Mouse (Mus musculus): Measurements from ENCODE around the gene Kansl2. TPM values are rescaled to one million over a fixed set of nuclear protein-coding genes. Genes with fewer than 3 reads are reported as not detected.

Gene Kansl2
- total RNA-seq, 2 experiments from 2014 or later: 59.5 to 59.7 TPM

DNA sequence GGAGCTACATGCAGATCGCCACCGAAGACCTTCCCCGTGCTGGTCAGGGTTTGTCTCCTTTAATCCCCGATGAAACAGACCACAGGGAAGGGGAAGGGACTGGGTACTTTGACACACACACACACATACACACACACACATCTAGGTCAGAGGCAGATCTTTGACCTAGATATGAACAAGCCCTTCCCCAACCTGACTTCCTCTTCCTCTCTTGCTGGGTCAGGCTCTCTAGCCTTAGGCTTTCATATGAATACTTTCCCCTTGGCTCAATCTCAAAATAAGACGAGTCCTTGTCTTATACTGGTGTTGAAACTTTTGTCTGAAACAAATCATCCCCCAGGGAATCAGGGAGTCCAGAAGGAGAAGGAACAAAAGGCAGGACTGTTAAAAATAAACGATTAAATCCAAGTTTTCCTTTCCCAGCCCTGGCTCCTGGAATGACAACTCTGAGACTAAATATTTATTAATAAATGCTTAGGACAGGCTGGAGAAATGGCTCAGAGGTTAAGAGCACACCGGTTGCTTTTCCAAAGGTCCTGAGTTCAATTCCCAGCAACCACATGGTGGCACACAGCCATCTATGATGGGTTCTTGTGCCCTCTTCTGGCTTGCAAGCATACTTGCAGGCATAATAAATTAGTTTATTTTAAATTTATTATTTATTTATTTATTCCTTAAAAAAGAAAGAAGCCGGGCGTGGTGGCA, 27.7 kb downstream of the Kansl2 start:
- DNase-seq (ENCODE audit: extremely low spot score in 1 of 2, low spot score in 1 of 2): no peak

- peak; percentile 44 to 81 for DNase-seq (ENCODE audit: extremely low spot score in 1 of 2, low spot score in 1 of 2)
These were observed 29.6 kb downstream of the Kansl2 start for GRCm38 (mm10) chr15:98504514-98504913.

DNA sequence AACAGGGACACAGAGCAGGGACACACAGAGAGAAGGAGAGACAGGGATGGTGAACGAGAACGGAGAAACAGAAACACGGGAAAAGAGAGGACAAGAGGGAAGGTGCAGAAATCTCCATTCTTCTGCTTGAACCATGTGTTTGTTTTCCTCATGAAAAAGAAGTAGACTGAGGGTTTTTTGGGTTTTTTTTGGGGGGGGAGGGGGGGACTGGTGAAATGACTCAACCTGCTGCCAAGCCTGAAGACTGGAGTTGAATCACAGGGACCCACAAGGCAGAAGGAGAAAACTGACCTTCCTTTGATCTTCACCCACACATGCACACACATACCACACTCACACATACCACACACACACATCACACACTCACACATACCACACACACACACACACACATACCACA, 30.7 kb downstream of the Kansl2 start:
- no peak for DNase-seq (ENCODE audit: extremely low spot score in 1 of 2, low spot score in 1 of 2)

DNA sequence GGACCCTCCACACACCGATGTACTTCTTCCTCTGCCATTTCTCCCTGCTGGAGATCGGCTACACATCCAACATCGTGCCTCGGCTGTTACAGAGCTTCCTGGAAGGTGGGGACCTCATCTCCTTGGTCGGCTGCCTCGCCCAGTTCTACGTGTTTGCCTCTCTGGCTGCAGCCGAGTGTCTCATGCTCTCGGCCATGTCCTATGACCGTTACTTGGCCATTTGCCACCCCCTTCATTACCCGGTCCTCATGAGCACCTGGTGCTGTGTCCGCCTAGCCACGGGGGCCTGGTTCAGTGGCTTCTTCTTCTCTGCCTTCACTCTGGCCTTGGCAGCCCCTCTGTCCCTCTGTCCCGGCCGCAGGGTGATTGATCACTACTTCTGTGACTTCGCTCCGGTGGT, 36.4 kb downstream of the Kansl2 start:
- no peak for DNase-seq (ENCODE audit: extremely low spot score in 1 of 2, low spot score in 1 of 2)

DNA sequence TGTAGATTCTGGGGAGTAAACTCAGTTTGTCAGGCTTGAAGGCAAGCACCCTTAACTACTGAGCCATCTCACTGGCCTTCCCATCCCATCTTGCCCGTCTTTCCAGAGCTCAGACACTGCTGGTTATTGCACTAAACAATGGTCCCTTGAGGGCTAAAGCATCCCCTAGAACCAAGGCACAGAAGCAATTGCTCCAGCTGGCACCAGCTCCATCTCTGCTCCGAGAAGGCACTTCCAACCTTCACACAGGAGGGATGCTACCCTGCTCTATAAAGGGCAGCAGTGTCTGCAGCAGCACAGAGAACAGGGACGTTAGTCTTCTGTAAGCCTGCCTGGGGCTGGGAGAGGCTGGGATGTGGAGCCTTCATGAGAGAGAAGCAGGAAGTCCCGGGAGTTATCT, 42.0 kb downstream of the Kansl2 start, which contains the start of gene Olfr279:
Gene Olfr279 (plus strand): TSS at position 301 of the 400 bp plus-strand sequence.
- DNase-seq (ENCODE audit: extremely low spot score in 1 of 2, low spot score in 1 of 2): no peak

GRCm38 (mm10) chr15:98491332-98491731, 42.7 kb downstream of the Kansl2 start:
- DNase-seq (ENCODE audit: extremely low spot score in 1 of 2, low spot score in 1 of 2): no peak

DNA sequence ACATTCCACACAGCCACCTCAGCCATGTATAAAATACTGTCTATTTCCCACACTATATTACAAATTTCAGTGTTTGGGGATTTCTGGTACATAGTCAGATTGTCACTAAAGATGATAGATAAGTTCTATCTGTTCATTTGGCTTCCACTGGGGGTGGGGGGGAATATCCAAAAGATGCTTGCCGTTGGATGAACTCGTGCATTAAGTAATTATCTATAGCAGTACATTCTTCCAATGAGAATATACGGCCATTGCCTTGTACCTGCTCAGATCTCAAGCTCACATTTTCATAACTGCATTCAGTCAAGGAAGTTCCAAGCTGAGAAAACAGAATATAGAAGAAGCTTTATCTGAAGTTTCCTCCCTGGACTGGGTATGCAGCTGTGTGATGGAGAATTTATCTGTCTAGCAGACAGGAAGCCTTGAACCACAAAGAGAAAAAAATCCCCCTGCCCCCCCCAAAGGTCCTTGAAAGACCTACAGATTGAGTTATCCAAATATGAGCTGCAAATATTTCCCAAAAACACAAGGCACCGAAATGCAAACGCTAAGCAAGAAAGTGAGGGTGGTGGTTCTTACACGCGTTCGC, 47.5 kb downstream of the Kansl2 start:
- no peak for DNase-seq (ENCODE audit: extremely low spot score in 1 of 2, low spot score in 1 of 2)

DNA sequence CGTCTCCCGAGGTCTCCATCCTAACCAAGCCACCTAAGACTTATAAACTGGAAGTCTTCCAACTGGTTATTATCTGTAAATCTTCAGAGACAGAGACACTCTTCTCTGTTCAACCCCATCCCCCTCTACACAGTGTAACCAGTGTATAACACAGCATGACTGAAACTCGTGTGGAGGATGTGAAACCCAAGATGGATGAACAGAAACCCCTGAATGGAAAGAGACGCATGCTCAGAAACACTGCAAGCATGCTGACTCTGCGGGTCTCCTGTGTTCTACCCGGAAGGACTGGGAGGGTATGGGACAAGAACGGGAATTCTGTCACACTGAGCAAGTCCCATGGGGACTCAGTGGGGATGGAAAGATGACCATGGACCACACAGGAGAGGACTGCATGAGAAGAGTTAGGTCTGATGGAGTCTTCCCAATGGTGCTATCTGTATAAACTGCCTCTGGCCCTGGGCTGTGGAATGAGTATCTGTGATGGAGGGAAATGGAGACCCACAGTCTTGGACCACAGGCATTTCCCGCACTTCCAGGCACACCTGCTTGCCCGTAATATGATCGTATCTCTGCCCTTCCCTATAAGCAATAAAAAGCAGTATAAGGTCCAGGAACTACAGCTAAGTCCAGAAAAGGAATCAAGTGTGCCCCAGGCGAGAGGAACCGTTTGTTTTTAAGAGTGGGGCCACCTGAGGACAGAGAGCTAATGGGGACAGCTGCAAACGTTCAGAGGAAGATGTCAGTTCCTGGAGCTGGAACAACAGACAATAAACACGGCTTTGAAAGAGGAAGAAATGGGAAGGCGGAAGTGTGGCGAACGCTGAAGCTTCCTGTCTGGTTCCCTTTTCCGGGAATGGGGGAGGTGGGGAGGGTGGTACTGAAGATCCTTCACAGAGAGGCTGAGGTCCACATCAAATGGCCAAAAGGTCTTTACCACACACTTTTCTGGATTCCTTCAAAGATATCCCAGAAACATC, 49.9 kb downstream of the Kansl2 start:
- DNase-seq (ENCODE audit: extremely low spot score in 1 of 2, low spot score in 1 of 2): no peak

DNA sequence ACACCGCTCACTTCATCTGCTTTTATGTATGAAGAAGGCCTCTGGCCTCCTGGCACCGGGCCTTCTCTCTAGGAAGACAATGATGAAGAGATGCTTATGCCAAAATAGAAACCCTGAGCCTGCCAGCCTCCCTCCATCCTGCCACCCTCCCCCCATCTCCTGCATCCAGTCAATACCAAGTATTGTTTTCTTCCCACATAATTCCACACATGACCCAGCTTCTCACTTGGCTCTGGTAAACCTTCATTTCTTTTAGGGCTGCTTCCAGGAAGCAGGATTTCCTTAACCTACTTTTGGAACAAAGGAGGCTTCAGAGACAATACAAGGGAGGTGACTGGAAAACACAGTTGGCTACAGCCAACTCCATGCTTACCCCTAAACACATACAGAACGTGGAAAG, 51.4 kb downstream of the Kansl2 start, which contains the start of gene Lalba:
Gene Lalba (minus strand): TSS at position 21 of the 400 bp plus-strand sequence.
- DNase-seq (ENCODE audit: extremely low spot score in 1 of 2, low spot score in 1 of 2): no peak

DNA sequence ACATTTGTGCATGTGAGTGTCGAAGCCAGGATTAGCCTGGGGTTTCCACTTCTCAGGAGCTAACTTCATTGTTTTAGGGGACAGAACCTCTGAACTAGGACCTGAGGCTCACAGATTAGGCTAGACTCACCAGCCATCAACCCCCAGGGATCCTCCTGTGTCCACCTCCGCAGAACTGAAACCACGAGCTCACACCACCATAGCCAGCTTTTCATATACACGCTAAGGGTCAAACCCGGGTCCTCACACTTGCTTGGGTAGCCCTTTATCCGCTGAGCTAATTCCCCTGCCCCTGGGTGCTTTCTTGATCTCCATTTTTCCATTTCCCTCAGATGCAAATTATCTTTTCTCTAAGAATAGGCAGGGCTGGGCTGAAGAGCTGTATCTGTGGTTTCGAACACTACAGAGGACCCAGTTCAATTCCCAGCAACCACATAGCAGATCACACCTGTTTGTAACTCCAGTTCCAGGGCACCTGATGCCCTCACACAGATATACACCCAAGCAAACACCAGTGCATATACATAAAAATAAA, 54.4 kb downstream of the Kansl2 start:
- no peak for DNase-seq (ENCODE audit: extremely low spot score in 1 of 2, low spot score in 1 of 2)

DNA sequence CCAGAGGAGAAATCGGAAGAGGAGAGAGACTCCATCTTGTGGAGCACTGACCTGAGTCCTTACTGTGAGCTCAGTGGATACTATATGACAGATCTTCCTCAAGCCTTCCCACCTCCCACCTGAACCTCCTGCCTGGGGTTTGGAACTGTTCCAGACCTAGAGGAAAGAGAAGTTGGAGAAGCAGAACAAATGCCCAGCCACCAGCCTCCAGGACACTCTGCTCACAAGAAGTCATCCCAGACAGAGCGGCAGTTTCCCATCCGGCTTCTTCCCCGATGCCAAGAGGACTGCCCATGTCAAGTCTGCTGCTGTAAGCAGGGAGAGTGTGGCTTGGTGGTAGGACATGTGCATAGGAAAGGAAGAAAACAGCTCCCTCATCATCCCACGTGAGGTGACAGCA, 57.8 kb downstream of the Kansl2 start:
- no peak for DNase-seq (ENCODE audit: extremely low spot score in 1 of 2, low spot score in 1 of 2)

DNA sequence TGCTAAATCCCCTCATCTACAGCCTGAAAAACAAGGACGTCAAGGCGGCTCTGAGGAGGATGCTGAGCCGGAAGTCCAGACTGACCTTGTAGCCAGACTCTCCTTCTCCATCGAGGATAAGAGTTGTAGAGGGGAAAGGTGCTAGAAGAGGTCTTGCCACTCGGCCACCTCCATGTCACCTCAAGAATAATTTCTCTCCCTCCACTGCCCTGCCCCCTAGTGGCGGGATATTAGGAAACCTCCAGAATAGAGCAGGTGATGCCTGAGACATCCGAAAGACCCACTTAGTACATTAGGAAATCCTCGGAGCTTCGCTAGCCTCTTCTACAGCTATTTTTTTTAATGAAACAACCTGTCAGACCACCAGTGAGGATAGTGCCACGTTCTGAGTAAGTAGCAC, 58.7 kb downstream of the Kansl2 start:
- peak in 1 of 2 experiments; percentile 55 for DNase-seq (ENCODE audit: extremely low spot score in 1 of 2, low spot score in 1 of 2)

DNA sequence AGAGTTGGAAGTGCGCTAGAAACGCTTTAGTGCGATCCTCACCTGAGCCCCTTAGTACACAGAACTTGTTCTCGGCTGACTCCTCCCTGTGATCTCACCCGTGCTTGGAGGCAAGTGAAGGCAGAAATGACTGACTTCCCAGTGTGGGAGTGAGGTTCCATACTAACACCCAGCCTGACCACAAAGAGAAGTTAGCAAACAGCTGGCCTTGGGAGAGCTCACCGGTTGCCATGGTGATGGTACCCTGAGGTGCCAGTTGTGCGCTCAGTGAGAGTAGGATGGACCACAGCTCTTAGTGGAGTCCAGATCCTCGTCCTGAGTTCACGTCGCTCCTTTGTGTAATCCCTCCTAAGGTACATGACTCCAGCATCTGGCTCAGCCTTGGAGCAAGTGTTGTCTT, 59.1 kb downstream of the Kansl2 start:
- DNase-seq (ENCODE audit: extremely low spot score in 1 of 2, low spot score in 1 of 2): no peak

GRCm38 (mm10) chr15:98471539-98471938, 62.5 kb downstream of the Kansl2 start:
- DNase-seq (ENCODE audit: extremely low spot score in 1 of 2, low spot score in 1 of 2): no peak

GRCm38 (mm10) chr15:98469596-98469995, 64.5 kb downstream of the Kansl2 start, which contains the start of gene OR5BS1P:
Gene OR5BS1P, plus strand, starts transcription at chr15:98469896.
- no peak for DNase-seq (ENCODE audit: extremely low spot score in 1 of 2, low spot score in 1 of 2)

Small RNA genes lying within 50 kb of the gene (microRNA-seq; reads per million reads assigned to microRNA genes)
- gene Mir1291: 3.1 to 7.4 reads per million in 2 experiments

Other genes starting within 250 kb of the Kansl2 start
- 1 to 10 TPM; 5.9 to 6.8 TPM for gene Zfp641, start 238.1 kb downstream of the Kansl2 start, total RNA-seq (2021)
- not detected for gene Olfr285, start 216.9 kb downstream of the Kansl2 start, total RNA-seq (2021)
- gene Olfr284, start 193.3 kb downstream of the Kansl2 start, total RNA-seq (2021): not detected
- gene Olfr283, start 153.3 kb downstream of the Kansl2 start, total RNA-seq (2021): not detected
- not detected for gene Olfr282, start 103.0 kb downstream of the Kansl2 start, total RNA-seq (2021)
- not detected for gene Olfr281, start 81.7 kb downstream of the Kansl2 start, total RNA-seq (2021)
- not detected for gene OR5BS1P, start 64.4 kb downstream of the Kansl2 start, total RNA-seq (2021)
- gene Lalba, start 51.5 kb downstream of the Kansl2 start, total RNA-seq (2021): not detected
- gene Olfr279, start 41.9 kb downstream of the Kansl2 start, total RNA-seq (2021): under 1 TPM; 0.07 to 0.16 TPM
- gene Ccnt1, start 36.7 kb upstream of the Kansl2 start, total RNA-seq (2021): 10 to 100 TPM; 40.1 to 45.0 TPM
- gene 4930415O20Rik, start 36.7 kb upstream of the Kansl2 start, total RNA-seq (2021): under 1 TPM in 1 of 2 experiments, not detected in 1; 0.73 TPM
- 10 to 100 TPM; 45.1 to 45.8 TPM for gene Adcy6, start 75.8 kb upstream of the Kansl2 start, total RNA-seq (2021)
- 100 to 1,000 TPM; 189 to 209 TPM for gene Cacnb3, start 96.6 kb upstream of the Kansl2 start, total RNA-seq (2021)
- 10 to 100 TPM; 75.8 to 79.9 TPM for gene Ddx23, start 128.6 kb upstream of the Kansl2 start, total RNA-seq (2021)
- 1 to 10 TPM; 8.3 to 9.4 TPM for gene Rnd1, start 143.2 kb upstream of the Kansl2 start, total RNA-seq (2021)
- 10 to 100 TPM in 1 of 2 experiments, 1 to 10 TPM in 1; 9.0 to 11.1 TPM for gene Ccdc65, start 173.9 kb upstream of the Kansl2 start, total RNA-seq (2021)
- gene Fkbp11, start 193.9 kb upstream of the Kansl2 start, total RNA-seq (2021): 1 to 10 TPM; 1.0 to 1.5 TPM
- 100 to 1,000 TPM; 759 to 832 TPM for gene Arf3, start 228.9 kb upstream of the Kansl2 start, total RNA-seq (2021)
- under 1 TPM; 0.31 to 0.37 TPM for gene Wnt10b, start 243.9 kb upstream of the Kansl2 start, total RNA-seq (2021)

All from layer of hippocampus, postnatal 25 days (tissue).